Mouse (Mus musculus): ENCODE data around the gene Cfdp1. TPM values are rescaled to one million over a fixed set of nuclear protein-coding genes. Genes with fewer than 3 reads are reported as not detected.

Gene Cfdp1
- polyA plus RNA-seq, 1 experiment from 2014 or later: 195 TPM

- peak; percentile 59 for ATAC-seq (ENCODE audit: insufficient read depth, low FRiP score, low read depth)
- Histone ChIP-seq H3K27ac (peak overlapping the region; percentile 75), H3K27me3 (replicated peaks) (no peaks in the 10 kb centered on the region), H3K4me2 (peak overlapping the region; percentile 2; the same call in 1 of the 2 replicates), H3K4me1 (peaks cover 52% of the 10 kb centered on the region), H3K4me3 (replicated peaks) (no peak overlapping the region), H3K36me3 (0 out of 2 replicates have a peak, but pooled peaks cover 5% of the 10 kb centered on the region), H3K9me3 (no peaks in the 10 kb centered on the region), H3K9ac (no peak overlapping the region)
- WGBS: 53% methylated on average over 7 of the region's 7 CpGs
These were observed 127.8 kb downstream of the Cfdp1 start for GRCm38 (mm10) chr8:111726102-111726900.

GRCm38 (mm10) chr8:111725341-111725740 lies 128.8 kb downstream of the Cfdp1 start:
- no peak overlapping the region for H3K27ac ChIP-seq
- H3K27me3 ChIP-seq (replicated peaks): no peaks in the 10 kb centered on the region
- no peak for ATAC-seq (ENCODE audit: insufficient read depth, low FRiP score, low read depth)
- peaks cover 42% of the 10 kb centered on the region for H3K4me1 ChIP-seq
- 85% methylated on average over 6 of the region's 6 CpGs for WGBS
- H3K9ac ChIP-seq: no peak overlapping the region
- no peak overlapping the region for H3K4me2 ChIP-seq
- H3K36me3 ChIP-seq: peaks cover 10% of the 10 kb centered on the region; the same call in 1 of the 2 replicates
- H3K4me3 ChIP-seq (replicated peaks): no peak overlapping the region
- H3K9me3 ChIP-seq: no peaks in the 10 kb centered on the region

- no peak for ATAC-seq (ENCODE audit: insufficient read depth, low FRiP score, low read depth)
These were observed 134.0 kb downstream of the Cfdp1 start for GRCm38 (mm10) chr8:111720115-111720544.

GRCm38 (mm10) chr8:111718937-111719336 lies 135.2 kb downstream of the Cfdp1 start:
- peaks cover 35% of the 10 kb centered on the region for H3K4me1 ChIP-seq
- peaks cover 32% of the 10 kb centered on the region for H3K36me3 ChIP-seq
- H3K9me3 ChIP-seq: no peaks in the 10 kb centered on the region
- no peak overlapping the region for H3K9ac ChIP-seq
- ATAC-seq (ENCODE audit: insufficient read depth, low FRiP score, low read depth): no peak
- H3K27me3 ChIP-seq (replicated peaks): no peaks in the 10 kb centered on the region
- no peak overlapping the region for H3K4me2 ChIP-seq
- WGBS: 46% methylated on average over 5 of the region's 5 CpGs
- peak overlapping the region; percentile 51 for H3K27ac ChIP-seq
- H3K4me3 ChIP-seq (replicated peaks): no peak overlapping the region

More at GRCm38 (mm10) chr8:111720115-111720544, 134.0 kb downstream of the Cfdp1 start:
- H3K9ac ChIP-seq: no peak overlapping the region
- no peak overlapping the region for H3K4me3 ChIP-seq (replicated peaks)
- no peaks in the 10 kb centered on the region for H3K27me3 ChIP-seq (replicated peaks)
- H3K27ac ChIP-seq: peak overlapping the region; percentile 40
- peaks cover 37% of the 10 kb centered on the region for H3K4me1 ChIP-seq
- 54% methylated on average over 4 of the region's 4 CpGs for WGBS
- no peak overlapping the region for H3K4me2 ChIP-seq
- H3K36me3 ChIP-seq: peaks cover 25% of the 10 kb centered on the region
- no peaks in the 10 kb centered on the region for H3K9me3 ChIP-seq

Other genes starting within 250 kb of the Cfdp1 start
- gene Ldhd, start 223.9 kb downstream of the Cfdp1 start, polyA plus RNA-seq (2015; fragmentation: Nextera tagmentation; extraction: Ambion mirVana): 1.2 and 1.7 TPM in 2 replicates
- gene Zfp1, start 210.9 kb downstream of the Cfdp1 start, polyA plus RNA-seq (2015; fragmentation: Nextera tagmentation; extraction: Ambion mirVana): 17.7 and 19.8 TPM in 2 replicates
- 3,283 and 4,119 TPM in 2 replicates for gene Ctrb1, start 163.3 kb downstream of the Cfdp1 start, polyA plus RNA-seq (2015; fragmentation: Nextera tagmentation; extraction: Ambion mirVana)
- 38.7 and 39.7 TPM in 2 replicates for gene Bcar1, start 110.5 kb downstream of the Cfdp1 start, polyA plus RNA-seq (2015; fragmentation: Nextera tagmentation; extraction: Ambion mirVana)
- 12.8 and 13.3 TPM in 2 replicates for gene Tmem170, start 22.5 kb upstream of the Cfdp1 start, polyA plus RNA-seq (2015; fragmentation: Nextera tagmentation; extraction: Ambion mirVana)
- gene Chst5, start 56.2 kb upstream of the Cfdp1 start, polyA plus RNA-seq (2015; fragmentation: Nextera tagmentation; extraction: Ambion mirVana): 2.0 and 2.2 TPM in 2 replicates
- 10.8 and 13.1 TPM in 2 replicates for gene Tmem231, start 79.6 kb upstream of the Cfdp1 start, polyA plus RNA-seq (2015; fragmentation: Nextera tagmentation; extraction: Ambion mirVana)
- gene Gabarapl2, start 86.4 kb upstream of the Cfdp1 start, polyA plus RNA-seq (2015; fragmentation: Nextera tagmentation; extraction: Ambion mirVana): 189 and 205 TPM in 2 replicates
- 8.5 and 10.0 TPM in 2 replicates for gene Adat1, start 138.0 kb upstream of the Cfdp1 start, polyA plus RNA-seq (2015; fragmentation: Nextera tagmentation; extraction: Ambion mirVana)
- 166 and 185 TPM in 2 replicates for gene Kars, start 157.0 kb upstream of the Cfdp1 start, polyA plus RNA-seq (2015; fragmentation: Nextera tagmentation; extraction: Ambion mirVana)
- gene Terf2ip, start 157.1 kb upstream of the Cfdp1 start, polyA plus RNA-seq (2015; fragmentation: Nextera tagmentation; extraction: Ambion mirVana): 22.2 and 23.1 TPM in 2 replicates
- gene Gm6793, start 160.7 kb upstream of the Cfdp1 start, polyA plus RNA-seq (2015; fragmentation: Nextera tagmentation; extraction: Ambion mirVana): 0.31 and 0.39 TPM in 2 replicates

All from stomach, embryonic 15.5 days (tissue).